Mouse (Mus musculus): ENCODE results near the gene Lrrk1.

Lrrk1 gene

DNA sequence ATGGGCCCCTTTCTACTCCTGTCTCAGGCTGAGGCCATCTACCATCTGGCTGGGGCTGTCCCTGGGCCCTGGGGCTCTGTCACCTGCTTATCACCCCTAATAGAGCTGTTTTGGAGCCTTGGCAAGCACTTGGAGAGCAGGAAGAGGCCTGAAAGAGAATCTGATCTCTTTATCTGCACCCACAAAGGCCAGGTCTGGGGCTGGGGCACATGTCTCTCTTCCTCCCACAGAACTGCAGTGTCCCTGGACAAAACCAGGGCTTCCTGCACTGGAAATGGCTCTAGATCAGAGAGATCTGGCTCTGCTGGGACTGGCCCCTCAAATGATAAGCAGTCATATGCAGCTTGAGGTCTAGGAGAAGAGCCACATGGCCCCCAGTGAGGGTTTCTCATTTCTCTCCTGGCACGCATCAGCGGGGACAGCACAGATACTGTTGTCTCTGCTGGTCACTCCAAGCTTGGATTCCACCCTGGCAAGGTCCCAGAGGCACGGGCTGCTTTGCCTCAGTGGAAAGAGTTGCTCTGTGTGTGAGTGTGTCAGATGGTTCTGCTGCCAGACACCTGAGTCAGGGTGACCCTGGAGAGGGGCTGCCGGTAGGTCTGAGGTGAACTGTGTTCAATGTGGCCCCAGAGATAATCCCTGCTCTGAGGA lies 200.4 kb downstream of the Lrrk1 start:
- no peak for DNase-seq (ENCODE audit: low spot score)

DNA sequence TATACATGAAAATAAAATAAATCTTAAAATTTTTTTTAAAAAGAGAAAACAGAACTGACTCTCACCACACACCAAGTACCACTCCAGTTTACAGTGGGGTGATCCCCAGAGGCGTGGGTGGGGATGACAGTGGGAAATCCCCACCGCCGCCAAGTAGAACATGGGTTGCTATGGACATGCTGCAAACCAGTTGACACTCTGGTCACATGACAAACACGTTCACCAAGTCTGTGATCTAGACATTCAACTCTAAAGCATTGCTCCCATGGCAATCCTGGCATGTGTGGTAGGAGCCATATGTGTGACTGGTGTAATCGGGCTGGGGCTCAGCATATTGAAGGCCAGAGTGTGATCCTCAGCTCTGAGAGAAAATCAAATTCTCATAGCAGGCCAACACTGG lies 202.8 kb downstream of the Lrrk1 start:
- DNase-seq (ENCODE audit: low spot score): no peak

DNA sequence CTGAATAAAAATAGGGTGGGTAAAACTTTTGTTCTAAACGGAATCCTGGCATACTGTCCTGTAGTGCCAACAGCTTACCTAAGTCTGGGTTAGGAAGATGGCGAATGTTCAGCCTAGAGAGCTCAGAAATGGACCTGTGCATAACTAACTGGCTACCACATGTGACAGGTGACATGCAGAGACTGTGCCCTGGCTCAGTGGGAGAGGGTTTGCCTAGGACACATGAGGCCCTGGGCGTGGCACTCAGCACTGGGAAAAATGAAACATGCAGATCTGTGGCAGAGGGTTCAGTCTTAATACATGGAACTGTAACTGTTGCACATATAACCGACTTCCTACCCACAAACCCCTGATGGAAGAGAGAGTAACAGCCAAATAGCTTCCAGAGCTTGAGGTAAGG lies 204.1 kb downstream of the Lrrk1 start:
- DNase-seq (ENCODE audit: low spot score): no peak

DNA sequence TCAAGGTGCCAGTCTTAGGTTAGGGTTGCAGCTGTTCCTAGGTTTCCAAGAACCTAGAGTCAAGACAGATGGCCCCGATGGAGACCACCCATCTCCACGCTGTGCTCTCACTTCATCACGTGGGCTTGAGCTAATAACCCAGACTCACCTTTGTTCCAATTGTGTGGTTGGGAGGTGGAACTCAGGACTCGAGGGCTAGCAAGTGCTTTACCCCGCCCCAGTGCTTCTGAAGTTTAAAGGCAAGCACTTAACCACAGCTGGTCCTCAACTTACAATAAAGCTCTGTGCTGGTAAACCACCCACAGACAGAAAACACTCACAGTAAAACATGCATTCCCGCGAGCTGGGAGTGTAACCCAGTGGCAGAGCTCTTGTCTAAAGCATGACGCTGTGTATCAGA lies 204.7 kb downstream of the Lrrk1 start:
- DNase-seq (ENCODE audit: low spot score): no peak

DNA sequence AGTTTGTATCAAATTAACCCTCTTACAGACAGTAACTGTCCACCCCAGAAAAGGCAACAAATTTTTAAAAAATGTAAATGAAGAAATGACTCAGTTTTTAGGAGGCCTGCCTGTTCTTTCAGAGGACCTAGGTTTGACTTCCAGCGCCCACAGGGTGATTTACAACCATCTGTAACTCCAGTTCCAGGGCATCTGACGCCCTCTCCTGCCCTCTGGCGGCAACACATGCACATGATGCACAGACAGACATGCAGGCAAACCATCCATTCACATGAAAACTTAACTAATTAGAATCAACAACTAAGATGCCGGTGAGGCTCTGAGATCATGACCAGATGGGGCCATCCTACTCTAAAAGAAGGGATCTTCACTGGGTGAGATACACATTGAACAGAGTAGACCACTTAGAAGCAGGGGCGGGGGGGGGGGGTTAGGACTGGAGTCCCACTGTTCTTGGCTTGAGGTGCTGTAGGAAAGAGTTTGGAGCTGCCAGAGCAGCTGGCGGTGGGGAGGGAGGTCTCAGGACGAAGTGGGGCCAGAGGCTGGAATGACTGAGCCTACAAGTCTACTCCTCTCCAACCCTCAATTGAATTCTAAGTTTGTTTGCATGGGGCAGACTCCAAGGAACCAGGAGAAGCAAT lies 206.0 kb downstream of the Lrrk1 start:
- DNase-seq (ENCODE audit: low spot score): no peak

DNA sequence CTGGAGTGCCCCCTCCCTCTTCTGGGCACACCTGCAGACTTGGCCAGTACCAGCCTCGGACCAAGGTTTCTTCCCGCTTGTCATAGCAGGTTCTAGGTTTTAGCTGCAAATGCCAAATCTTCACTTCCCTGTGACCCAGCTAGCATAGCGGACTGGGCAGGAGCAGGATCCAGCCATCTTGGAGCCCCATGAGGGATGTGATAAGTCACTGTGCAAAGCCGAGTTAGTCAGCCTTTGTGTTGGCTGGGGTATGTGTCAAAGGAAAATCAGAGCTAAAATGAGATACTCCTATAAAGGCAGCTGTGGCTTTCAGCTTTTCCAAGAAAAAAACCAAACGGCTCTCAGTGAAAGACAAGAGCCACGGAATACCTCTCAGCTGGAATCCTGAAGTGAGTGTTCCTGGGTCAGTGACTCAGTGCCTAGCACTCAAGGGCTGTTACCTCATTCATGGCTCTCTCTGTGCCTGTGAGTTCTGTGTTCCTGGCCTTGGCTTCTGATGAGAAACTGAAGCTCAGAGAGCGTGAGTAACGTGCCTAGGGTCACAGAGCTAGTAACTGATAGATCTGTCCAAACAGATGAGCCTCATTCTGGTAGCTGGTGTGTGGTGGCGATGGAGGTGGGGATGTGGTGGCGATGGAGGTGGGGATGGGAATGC lies 207.3 kb downstream of the Lrrk1 start:
- DNase-seq (ENCODE audit: low spot score): no peak

DNA sequence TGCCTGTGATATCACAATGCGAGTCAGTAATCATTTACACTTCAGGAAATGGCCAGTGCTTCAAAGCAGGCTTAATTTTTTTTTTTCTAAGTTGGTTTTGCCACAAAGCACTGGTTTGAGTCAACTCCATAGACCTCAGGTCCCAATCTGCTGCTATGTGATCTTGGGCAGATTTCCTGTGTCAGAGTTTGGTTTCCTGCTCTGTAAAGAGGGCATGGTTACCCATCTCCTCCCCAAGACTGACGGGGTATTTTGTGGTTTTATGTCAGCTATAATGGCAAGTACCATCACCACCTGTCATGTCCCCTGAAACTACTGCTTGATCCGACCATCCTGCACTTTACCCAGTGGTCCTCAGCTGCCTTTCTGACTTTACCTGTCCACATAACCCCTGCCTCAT lies 207.9 kb downstream of the Lrrk1 start:
- DNase-seq (ENCODE audit: low spot score): no peak

DNA sequence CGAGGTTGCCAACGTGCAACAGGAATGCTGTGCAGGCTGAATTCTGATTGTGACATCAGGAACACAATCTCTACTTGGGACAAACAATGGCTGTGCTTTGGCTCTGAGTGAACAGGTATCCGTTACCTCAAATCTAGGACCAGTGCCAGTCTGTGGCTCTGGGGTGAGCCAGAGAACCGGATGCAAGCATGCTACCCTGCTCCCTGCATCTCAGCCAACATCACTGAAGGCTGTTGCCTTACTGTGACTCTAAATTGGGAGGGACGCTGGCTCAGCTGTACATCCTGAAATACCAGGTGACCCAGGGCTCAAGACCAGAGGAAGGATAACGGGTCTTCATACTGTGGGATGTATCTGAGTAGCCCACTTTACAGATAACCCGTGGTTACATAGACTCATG lies 208.4 kb downstream of the Lrrk1 start:
- no peak for DNase-seq (ENCODE audit: low spot score)

DNA sequence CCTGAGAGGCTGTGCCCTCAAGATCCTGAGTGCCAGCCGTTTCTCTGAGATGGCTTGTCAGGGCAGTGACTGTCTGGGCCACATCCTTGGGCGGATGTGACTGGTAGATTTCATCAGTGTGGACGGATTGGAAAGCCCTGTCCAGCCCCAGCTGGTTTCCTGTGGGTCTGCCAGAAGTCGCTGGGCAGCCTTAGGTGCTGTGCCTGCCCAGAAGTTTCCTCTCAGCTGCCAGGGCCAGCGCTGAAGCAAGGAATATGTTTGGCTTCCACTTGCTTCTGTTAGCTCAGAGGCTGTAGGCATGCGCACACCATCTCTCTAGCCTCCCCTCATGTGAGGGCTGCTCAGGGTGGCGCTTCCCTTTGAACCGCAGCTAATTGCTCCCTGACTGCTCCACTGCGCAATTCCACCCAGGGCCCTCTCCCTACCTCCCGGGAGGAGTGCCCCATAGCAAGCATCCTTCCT lies 209.0 kb downstream of the Lrrk1 start:
- no peak for DNase-seq (ENCODE audit: low spot score)

DNA sequence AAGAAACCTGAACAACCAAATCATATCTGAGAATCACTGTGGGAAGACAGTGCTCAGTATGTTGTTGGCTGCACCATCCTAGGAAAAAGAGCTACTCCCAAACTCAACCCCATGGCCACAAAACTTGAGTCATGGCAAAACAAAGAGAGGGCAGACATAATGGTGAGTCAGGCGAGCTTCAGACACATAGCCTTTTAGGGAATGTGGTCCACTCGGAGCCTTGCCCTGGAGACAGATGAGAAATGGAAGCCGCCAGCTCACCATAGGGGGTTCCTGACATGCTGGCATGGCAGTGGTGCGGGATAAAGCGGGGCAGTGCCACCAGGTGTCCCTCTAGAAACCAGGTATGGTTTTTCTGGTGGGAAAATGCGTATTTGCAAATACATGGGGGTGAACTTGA lies 210.0 kb downstream of the Lrrk1 start:
- no peak for DNase-seq (ENCODE audit: low spot score)

DNA sequence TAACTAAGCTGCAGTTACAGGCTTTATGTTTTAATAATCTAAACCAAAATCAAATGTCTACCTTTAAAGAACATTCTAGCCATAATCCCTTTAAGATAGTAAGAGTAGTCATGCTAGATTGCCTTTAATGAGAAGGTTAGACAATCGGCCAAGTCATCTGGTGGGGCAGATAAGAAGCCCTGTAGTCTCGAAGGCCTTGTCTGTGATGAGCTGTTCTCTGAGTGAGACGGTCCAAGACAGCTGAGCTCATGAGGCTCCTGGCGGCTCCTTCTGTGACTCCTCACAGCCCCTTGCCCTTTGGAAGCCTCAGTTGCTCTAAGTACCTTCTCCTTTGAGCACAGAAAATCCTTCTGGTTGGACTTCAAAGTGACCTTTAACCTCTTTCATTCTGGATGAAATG lies 211.2 kb downstream of the Lrrk1 start:
- DNase-seq (ENCODE audit: low spot score): no peak

All from layer of hippocampus, adult 9-10 months (tissue).